Mouse (Mus musculus): ENCODE measurements at regions not wholly inside any gene's neighbourhood (a gene's known extent, or its start where the extent isn't known, plus 50 kb on each side); places are given as distances from the start of the nearest gene placed in this dataset.

DNA sequence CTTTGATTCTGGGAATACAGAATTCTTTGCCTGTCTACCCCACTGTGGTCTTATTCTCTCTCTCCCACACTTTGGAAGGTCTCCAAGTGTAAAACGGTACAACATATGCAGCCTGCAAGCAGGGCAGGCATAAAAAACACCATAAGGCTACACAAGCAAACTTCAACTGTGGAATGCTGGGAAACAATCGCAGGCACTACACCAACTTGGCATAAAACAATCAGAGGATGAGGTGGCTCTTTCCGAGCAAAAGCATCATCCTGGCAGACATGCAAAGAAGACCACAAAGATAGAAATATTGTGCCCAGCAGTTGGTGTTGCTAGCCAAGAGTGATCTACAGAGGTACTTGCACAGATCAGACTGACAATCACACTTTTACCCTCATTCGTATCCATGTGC is 88.0 kb upstream of the Galnt5 start:
- DNase-seq (ENCODE audit: low read depth): no peak

DNA sequence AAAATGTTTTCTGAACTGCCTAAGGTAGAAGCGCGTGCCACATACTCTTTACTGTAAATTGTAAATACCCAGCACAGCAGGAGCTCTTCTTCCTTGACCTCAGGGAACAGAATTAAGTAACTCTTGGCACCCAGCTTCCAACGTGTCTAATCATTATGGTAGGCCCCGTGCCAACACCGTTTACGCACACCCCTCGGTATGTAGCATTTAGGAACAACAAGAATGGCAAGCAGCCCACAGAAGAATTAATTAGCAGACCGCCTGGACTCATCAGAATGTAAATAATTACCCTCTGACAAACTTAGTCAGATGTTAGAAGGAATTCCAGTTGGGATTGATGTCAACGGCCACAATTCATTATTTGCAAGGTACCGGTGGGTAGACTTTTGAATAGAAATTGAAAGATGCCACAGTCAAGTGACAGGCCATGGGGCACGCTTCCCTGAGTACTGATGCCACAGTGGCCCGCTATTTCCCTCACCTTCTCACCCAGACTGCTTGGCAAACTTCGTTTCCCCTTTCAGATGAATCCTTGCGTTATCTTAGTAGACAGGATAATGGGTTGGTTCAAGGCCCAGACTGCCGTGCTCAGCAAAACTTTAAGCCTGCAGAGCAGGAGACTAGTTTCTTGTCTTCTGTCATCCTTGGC is 81.2 kb upstream of the Galnt5 start:
- no peak for DNase-seq (ENCODE audit: low read depth)

DNA sequence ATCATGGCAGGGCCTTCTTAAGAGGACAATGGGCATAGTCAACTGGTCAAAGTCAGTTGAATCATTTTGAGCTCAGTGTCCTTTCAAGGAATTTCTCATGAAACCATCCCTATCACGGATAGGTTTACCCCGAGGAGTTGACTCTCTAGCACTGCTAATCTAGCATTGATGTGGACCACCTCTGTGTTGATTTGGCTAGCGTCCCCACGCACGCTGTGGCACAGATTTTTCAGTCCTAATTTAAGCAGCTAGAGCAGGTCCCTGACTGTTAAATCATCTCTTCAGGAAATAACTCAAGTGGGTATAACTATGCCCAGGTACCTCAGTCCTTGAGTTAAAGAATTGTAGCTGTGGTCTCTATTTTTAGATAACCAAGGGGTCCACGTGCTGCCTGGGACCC is 80.0 kb upstream of the Galnt5 start:
- DNase-seq (ENCODE audit: low read depth): no peak

DNA sequence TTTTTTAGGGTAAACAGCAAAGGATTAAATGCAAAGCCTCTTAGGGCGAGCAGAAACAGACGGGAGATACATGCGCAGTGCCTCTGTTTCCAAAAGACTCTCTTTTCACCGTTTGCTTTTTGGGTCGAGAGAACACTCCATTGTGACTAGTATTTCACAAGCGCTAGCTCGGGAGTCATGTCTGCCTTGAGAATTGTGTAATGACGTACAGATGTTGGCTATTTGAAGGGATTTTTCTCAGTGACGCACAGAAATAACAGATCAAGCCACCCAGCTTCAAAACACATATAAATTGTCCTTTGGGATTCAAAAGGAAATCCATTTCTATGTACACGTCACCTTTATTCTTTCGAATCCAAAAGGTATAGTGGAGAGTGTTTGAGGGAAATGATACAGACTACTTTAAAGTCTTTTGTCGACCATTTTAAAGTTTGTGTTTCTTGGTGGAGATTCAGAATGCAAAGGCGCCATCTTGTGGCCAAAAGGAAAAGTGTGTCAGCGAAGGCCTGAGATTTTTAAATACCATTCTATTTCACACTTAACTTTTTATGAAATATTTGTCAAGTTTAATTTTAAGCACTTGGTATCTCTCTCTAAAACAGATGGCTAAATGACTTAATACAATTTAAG is 78.5 kb upstream of the Galnt5 start:
- DNase-seq (ENCODE audit: low read depth): peak; percentile 66

DNA sequence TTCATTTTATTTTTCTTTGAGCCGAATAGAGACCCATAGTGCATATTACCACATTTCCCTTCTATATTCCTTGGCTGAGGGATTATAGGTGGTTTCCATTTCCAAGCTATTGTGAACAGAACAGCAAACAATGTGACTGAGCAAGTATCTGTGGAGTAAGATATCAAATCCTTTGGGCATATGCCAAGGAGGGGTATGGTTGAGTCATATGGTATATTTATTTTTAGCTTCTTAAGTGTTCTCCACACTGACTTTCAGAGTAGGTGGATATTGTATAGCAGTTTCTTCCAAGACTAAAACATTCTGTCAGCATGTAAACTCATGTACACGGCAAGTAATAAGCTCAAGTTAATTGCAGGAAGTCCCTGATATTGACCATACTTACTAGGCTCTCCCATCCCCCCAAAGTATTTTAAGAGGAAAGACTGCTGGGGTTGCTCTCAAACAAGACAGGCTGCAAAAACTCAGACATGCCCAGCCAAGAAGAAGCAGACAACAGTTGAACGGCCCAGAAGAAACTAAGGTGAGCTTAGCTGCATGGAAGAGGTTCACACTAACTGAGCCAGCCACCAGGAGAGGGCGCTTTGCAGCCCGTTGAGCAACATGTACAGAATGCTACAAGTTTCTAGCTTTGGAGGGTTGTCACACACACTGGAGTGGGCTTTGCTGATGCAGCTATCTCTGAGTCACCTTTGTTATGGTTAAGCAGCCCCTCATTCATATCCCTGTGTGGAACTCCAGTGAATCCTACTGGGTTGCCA is 63.4 kb upstream of the Galnt5 start:
- DNase-seq (ENCODE audit: low read depth): no peak

Measured in naive thymus-derived CD4-positive, alpha-beta T cell, adult 2 months (primary cell).